Mouse (Mus musculus): ENCODE measurements around the gene Hist1h4b. TPM values are rescaled to one million over a fixed set of nuclear protein-coding genes. Genes with fewer than 3 reads are reported as not detected.
A peak's percentile ranks its signal among the peaks of the same experiment; 100 is the strongest.

The Hist1h4b gene
- total RNA-seq (2014; rRNA removed) (62.4 and 63.4 TPM in 2 replicates), polyA plus RNA-seq (2012; rRNA removed) (1.2 TPM in 1 of 2 replicates, not detected in the other)

GRCm38 (mm10) chr13:23756790-23757189 lies at the start of gene Hist1h4b:
Gene Hist1h4b (plus strand): TSS chr13:23757013.
- H3K36me3 ChIP-seq (ENCODE audit: control insufficient read depth, insufficient read depth, low read length): no peaks in the 10 kb centered on the region
- WGBS: under 1% methylated on average over 20 of the region's 22 CpGs
- peaks cover 11% of the 10 kb centered on the region; the same call in 1 of the 2 replicates for H3K4me1 ChIP-seq (ENCODE audit: control insufficient read depth, insufficient read depth, low read length)
- DNase-seq (ENCODE audit: extremely low read depth, low read depth, low spot score): peak; percentile 95
- peak within 1 kb of the TSS; percentile 28; the same call in 1 of the 2 replicates for H3K27ac ChIP-seq (replicated peaks; ENCODE audit: insufficient read depth, low read depth, low read length)
- H3K4me3 ChIP-seq (ENCODE audit: insufficient read depth, low read depth, low read length): peak within 1 kb of the TSS; percentile 34; the same call in 1 of the 2 replicates
- peak; percentile 95 for TF ChIP-seq POLR2A (IDR thresholded peaks at IDR 0.05; ENCODE audit: extremely low read depth, insufficient read depth, low read length)
- TF ChIP-seq CTCF (IDR thresholded peaks at IDR 0.05; ENCODE audit: low read depth, low read length): no peak
- peak within 1 kb of the TSS; percentile 3; the same call in 1 of the 2 replicates for H3K9ac ChIP-seq (ENCODE audit: low read depth, low read length)
- H3K27me3 ChIP-seq (ENCODE audit: control insufficient read depth, insufficient read depth, low read length): no peaks in the 10 kb centered on the region
- H3K79me2 ChIP-seq (ENCODE audit: control insufficient read depth, insufficient read depth, low read length): no peaks in the 10 kb centered on the region

DNA sequence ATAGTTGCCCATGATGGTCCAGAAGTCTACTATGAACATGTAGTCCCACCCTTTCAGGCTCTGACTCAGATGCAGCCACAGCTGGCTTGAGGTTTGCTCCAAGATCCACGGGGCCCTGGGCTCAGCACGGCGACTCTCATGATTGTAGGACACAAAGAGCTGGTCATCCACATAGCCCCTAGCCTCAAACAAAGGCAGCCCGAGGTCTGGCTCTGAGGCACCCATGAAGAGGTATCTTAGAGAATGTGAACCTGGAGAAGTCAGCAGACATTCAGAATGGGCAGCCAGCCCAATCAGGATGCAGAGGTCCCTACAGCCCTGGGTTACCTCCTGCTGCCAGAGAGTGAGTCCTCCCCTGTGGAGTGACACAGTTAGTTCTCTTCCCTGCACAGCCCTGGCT lies 48.8 kb upstream of the Hist1h4b start:
- Histone ChIP-seq H3K27me3 (ENCODE audit: control insufficient read depth, insufficient read depth, low read length) (no peaks in the 10 kb centered on the region), H3K9ac (ENCODE audit: low read depth, low read length) (peak overlapping the region; percentile 12; the same call in 1 of the 2 replicates), H3K79me2 (ENCODE audit: control insufficient read depth, insufficient read depth, low read length) (no peaks in the 10 kb centered on the region), H3K36me3 (ENCODE audit: control insufficient read depth, insufficient read depth, low read length) (peaks cover 16% of the 10 kb centered on the region; the same call in 1 of the 2 replicates), H3K4me3 (ENCODE audit: insufficient read depth, low read depth, low read length) (no peak overlapping the region), H3K27ac (replicated peaks; ENCODE audit: insufficient read depth, low read depth, low read length) (no peak overlapping the region), H3K4me1 (ENCODE audit: control insufficient read depth, insufficient read depth, low read length) (peaks cover 17% of the 10 kb centered on the region)
- WGBS: 86% methylated on average over 4 of the region's 4 CpGs
- no peak for DNase-seq (ENCODE audit: extremely low read depth, low read depth, low spot score)
- TF ChIP-seq POLR2A (IDR thresholded peaks at IDR 0.05; ENCODE audit: extremely low read depth, insufficient read depth, low read length) (no peak), CTCF (IDR thresholded peaks at IDR 0.05; ENCODE audit: low read depth, low read length) (no peak)

GRCm38 (mm10) chr13:23708654-23709053 lies 48.2 kb upstream of the Hist1h4b start:
- 32% methylated on average over 4 of the region's 4 CpGs for WGBS
- DNase-seq (ENCODE audit: extremely low read depth, low read depth, low spot score): peak; percentile 47
- no peak for TF ChIP-seq CTCF (IDR thresholded peaks at IDR 0.05; ENCODE audit: low read depth, low read length)
- TF ChIP-seq POLR2A (IDR thresholded peaks at IDR 0.05; ENCODE audit: extremely low read depth, insufficient read depth, low read length): no peak
- Histone ChIP-seq H3K9ac (ENCODE audit: low read depth, low read length) (no peak overlapping the region), H3K79me2 (ENCODE audit: control insufficient read depth, insufficient read depth, low read length) (no peaks in the 10 kb centered on the region), H3K4me3 (ENCODE audit: insufficient read depth, low read depth, low read length) (no peak overlapping the region), H3K27ac (replicated peaks; ENCODE audit: insufficient read depth, low read depth, low read length) (peak overlapping the region; percentile 10; the same call in 1 of the 2 replicates), H3K27me3 (ENCODE audit: control insufficient read depth, insufficient read depth, low read length) (no peaks in the 10 kb centered on the region), H3K4me1 (ENCODE audit: control insufficient read depth, insufficient read depth, low read length) (peaks cover 17% of the 10 kb centered on the region), H3K36me3 (ENCODE audit: control insufficient read depth, insufficient read depth, low read length) (peaks cover 14% of the 10 kb centered on the region; the same call in 1 of the 2 replicates)

- H3K27me3 ChIP-seq (ENCODE audit: control insufficient read depth, insufficient read depth, low read length): no peaks in the 10 kb centered on the region
- H3K27ac ChIP-seq (replicated peaks; ENCODE audit: insufficient read depth, low read depth, low read length): peak overlapping the region; percentile 93
- peaks cover 6% of the 10 kb centered on the region; the same call in 1 of the 2 replicates for H3K36me3 ChIP-seq (ENCODE audit: control insufficient read depth, insufficient read depth, low read length)
- peak; percentile 94 for DNase-seq (ENCODE audit: extremely low read depth, low read depth, low spot score)
- peak overlapping the region; percentile 92 for H3K9ac ChIP-seq (ENCODE audit: low read depth, low read length)
- no peak for TF ChIP-seq POLR2A (IDR thresholded peaks at IDR 0.05; ENCODE audit: extremely low read depth, insufficient read depth, low read length)
- no peak for TF ChIP-seq CTCF (IDR thresholded peaks at IDR 0.05; ENCODE audit: low read depth, low read length)
- H3K4me3 ChIP-seq (ENCODE audit: insufficient read depth, low read depth, low read length): peak overlapping the region; percentile 81
- no peaks in the 10 kb centered on the region for H3K79me2 ChIP-seq (ENCODE audit: control insufficient read depth, insufficient read depth, low read length)
- H3K4me1 ChIP-seq (ENCODE audit: control insufficient read depth, insufficient read depth, low read length): peaks cover 25% of the 10 kb centered on the region
- WGBS: 7% methylated on average over 15 of the region's 15 CpGs
Observed at GRCm38 (mm10) chr13:23709714-23710373, 47.0 kb upstream of the Hist1h4b start.

- peak within 1 kb of the TSS; percentile 92 for H3K9ac ChIP-seq (ENCODE audit: low read depth, low read length)
- H3K27ac ChIP-seq (replicated peaks; ENCODE audit: insufficient read depth, low read depth, low read length): peak within 1 kb of the TSS; percentile 93
- peak; percentile 74 for DNase-seq (ENCODE audit: extremely low read depth, low read depth, low spot score)
- peak within 1 kb of the TSS; percentile 81 for H3K4me3 ChIP-seq (ENCODE audit: insufficient read depth, low read depth, low read length)
- no peaks in the 10 kb centered on the region; the same call in 1 of the 2 replicates for H3K36me3 ChIP-seq (ENCODE audit: control insufficient read depth, insufficient read depth, low read length)
- WGBS: under 1% methylated on average over 17 of the region's 17 CpGs
- peaks cover 25% of the 10 kb centered on the region for H3K4me1 ChIP-seq (ENCODE audit: control insufficient read depth, insufficient read depth, low read length)
- no peaks in the 10 kb centered on the region for H3K27me3 ChIP-seq (ENCODE audit: control insufficient read depth, insufficient read depth, low read length)
- no peak for TF ChIP-seq CTCF (IDR thresholded peaks at IDR 0.05; ENCODE audit: low read depth, low read length)
- TF ChIP-seq POLR2A (IDR thresholded peaks at IDR 0.05; ENCODE audit: extremely low read depth, insufficient read depth, low read length): peak; percentile 53; the same call in 1 of the 2 replicates
- H3K79me2 ChIP-seq (ENCODE audit: control insufficient read depth, insufficient read depth, low read length): no peaks in the 10 kb centered on the region
Observed at GRCm38 (mm10) chr13:23710374-23711089, 46.3 kb upstream of the Hist1h4b start, which contains the start of gene Hfe. Gene Hfe (minus strand): TSS chr13:23710854.
